Mouse (Mus musculus) spleen, adult 18-20 months (tissue): ENCODE results near the gene Cep63.

Experiments used
- DNase-seq, 2 experiments: peaks; one replicate each; pipeline ENCODE4 v3.0.0; 2022; ENCODE audit warnings: mixed read lengths in 2 of 2

The Cep63 gene

GRCm38 (mm10) chr9:102551771-102552170, 74.6 kb downstream of the Cep63 start:
- DNase-seq = no peak

GRCm38 (mm10) chr9:102549211-102549610, 77.1 kb downstream of the Cep63 start:
- DNase-seq = no peak

GRCm38 (mm10) chr9:102547028-102547354, 79.3 kb downstream of the Cep63 start:
- no peak for DNase-seq

- DNase-seq = no peak
Observed at GRCm38 (mm10) chr9:102546256-102547027, 79.9 kb downstream of the Cep63 start.

- DNase-seq = no peak
Observed at GRCm38 (mm10) chr9:102545406-102546255, 80.7 kb downstream of the Cep63 start.

- peak; percentile 59 to 82 for DNase-seq
Observed at GRCm38 (mm10) chr9:102544773-102545366, 81.5 kb downstream of the Cep63 start.

- DNase-seq = no peak
Observed at GRCm38 (mm10) chr9:102544116-102544772, 82.1 kb downstream of the Cep63 start.

GRCm38 (mm10) chr9:102543761-102544115, 82.6 kb downstream of the Cep63 start:
- DNase-seq = no peak

- no peak for DNase-seq
Observed at GRCm38 (mm10) chr9:102542540-102542939, 83.8 kb downstream of the Cep63 start.

GRCm38 (mm10) chr9:102541666-102542065, 84.7 kb downstream of the Cep63 start:
- DNase-seq = no peak

- DNase-seq = no peak
Observed at GRCm38 (mm10) chr9:102539699-102540098, 86.6 kb downstream of the Cep63 start.

- no peak for DNase-seq
Observed at GRCm38 (mm10) chr9:102536968-102537367, 89.4 kb downstream of the Cep63 start.
